Mouse (Mus musculus) liver, embryonic 14.5 days (tissue): ENCODE results near the gene 4632433K11Rik.
A peak's percentile ranks its signal among the peaks of the same experiment; 100 is the strongest.

Source experiments
- CTCF ChIP-seq: IDR thresholded peaks from 2 replicates; pipeline ENCODE4 v1.5.1; 2016; ENCODE audit warnings: antibody characterized with exemption, low read depth, control low read depth
- EP300 ChIP-seq: IDR thresholded peaks from 2 replicates; pipeline ENCODE4 v1.6.1; 2016; ENCODE audit warnings: antibody characterized with exemption, low read depth

- TF ChIP-seq CTCF (peak; percentile 49), EP300 (no peak)
These were observed 34.0 kb upstream of the 4632433K11Rik start for GRCm38 (mm10) chr7:4999876-5000275.
